Mouse (Mus musculus): ENCODE data around the gene Fbxl17.

GRCm38 (mm10) chr17:63294961-63295360 lies 204.9 kb downstream of the Fbxl17 start:
- TF ChIP-seq CTCF (IDR thresholded peaks at IDR 0.05), result no peak
- no peak for TF ChIP-seq EP300 (IDR thresholded peaks at IDR 0.05; ENCODE audit: insufficient read depth, low read depth, low read length)
- TF ChIP-seq POLR2A (IDR thresholded peaks at IDR 0.05; ENCODE audit: insufficient read depth, low read depth, low read length), result no peak
